Mouse (Mus musculus) heart, postnatal 10 days (tissue): ENCODE data around the gene Prkar2a. TPM values are rescaled to one million over a fixed set of nuclear protein-coding genes. Genes with fewer than 3 reads are reported as not detected.

Source experiments
- DNase-seq, 2 experiments: peaks; one replicate each; pipeline ENCODE4 v3.0.0; 2021
- intact Hi-C: fragments of 180-260 bp; cut with DNase I; formaldehyde crosslinking; loops from one replicate; pipeline ENCODE4 v1.15.1; 2025
- total RNA-seq, 2 experiments: library from RNA; stranded (reverse); gene quantifications; 2 replicates each; pipeline ENCODE4 v1.2.3; 2021

The Prkar2a gene
- total RNA-seq, 2 experiments from 2014 or later = 73.4 to 79.1 TPM

DNA sequence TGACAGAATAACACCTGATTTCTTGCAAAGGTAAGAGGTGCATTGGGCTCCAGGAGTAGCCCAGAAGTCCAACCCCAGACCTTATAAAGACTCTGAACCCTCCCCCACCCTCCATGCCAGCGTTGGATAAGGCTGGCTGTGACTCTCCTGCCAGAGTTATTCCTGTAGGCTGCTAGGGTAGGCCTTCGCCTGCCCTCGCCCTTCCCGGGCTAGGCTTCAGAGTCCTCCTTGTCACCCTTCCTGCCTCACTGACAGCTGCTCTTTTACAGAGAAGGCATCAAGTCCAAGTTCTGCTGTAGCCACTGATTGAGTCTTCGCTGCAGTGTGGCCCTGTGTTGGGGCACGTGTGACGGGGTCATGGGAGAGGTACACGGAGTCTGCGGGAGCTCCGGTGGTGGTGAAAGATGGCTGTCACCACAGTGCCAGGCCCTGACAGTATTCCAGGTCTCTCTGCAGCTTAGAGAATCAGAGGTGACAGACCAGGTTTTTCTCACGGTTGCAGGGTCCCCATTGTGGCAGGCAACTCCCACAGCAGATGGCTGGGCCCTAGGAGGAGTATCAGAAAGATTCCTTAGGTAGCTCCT is 59.6 kb downstream of the Prkar2a start:
- peak; percentile 36 to 45 for DNase-seq
- intact Hi-C loops = no loop called here

DNA sequence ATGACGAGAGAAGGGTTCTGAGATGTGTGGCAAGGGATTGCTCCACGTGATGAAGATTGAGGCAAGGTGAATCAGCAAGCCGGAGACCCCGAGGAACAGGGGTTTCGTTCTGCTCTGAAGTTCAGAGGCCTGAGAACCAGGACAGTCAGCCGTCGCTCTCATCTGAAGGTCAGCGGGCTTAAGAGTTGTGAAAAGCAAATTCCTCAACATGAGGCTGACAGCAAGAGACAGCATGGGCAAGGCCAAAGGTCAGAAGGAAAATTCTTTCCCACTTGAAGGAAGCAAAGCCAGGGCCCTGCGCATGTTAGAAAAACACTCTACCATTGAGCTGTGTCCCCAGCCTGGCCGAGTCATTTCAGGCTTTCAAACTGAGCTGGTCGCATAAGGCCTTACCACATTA is 61.5 kb downstream of the Prkar2a start:
- intact Hi-C loops = loop anchor here (5.0 kb wide), 1 partner anchor 67 kb away; no protein-coding TSS in a partner anchor
- DNase-seq = no peak

DNA sequence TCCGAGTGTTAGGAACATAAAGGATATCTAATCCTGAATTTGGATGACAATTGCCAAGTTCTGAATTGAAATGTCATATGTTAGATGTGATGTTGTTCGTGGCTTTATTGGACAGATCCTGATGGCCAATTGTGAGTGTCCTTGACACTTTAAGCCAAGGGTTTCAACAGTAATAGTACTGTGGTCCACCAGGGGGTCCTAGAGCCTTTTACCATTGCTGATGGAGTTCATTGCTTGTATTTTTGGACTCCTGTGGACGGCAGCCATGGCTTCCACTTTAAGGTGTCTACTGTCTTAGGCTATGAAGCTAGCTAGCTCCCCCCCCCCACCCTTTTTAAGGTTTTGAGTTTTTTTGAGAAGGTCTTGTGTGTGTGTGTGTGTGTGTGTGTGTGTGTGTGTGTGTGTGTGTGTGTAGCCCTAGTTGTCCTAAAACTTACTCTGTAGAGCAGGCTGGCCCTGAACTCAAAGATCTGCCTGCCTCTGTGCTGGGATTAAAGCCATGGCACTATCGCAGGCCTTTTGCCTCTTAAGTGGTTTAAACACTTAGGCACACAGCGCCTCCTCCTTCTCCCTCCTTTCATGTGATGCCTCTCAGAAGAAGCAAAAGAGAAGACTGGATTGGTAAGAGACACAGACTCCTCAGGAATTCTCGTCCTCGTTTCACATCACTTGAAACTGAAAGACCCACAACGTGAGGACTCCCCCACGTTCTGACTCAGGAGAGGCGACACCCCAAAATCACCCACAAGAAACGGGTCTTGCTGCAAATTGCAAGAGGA is 63.2 kb downstream of the Prkar2a start:
- intact Hi-C loops = loop anchor here (5.0 kb wide), 1 partner anchor 65 kb away; no protein-coding TSS in a partner anchor

DNA sequence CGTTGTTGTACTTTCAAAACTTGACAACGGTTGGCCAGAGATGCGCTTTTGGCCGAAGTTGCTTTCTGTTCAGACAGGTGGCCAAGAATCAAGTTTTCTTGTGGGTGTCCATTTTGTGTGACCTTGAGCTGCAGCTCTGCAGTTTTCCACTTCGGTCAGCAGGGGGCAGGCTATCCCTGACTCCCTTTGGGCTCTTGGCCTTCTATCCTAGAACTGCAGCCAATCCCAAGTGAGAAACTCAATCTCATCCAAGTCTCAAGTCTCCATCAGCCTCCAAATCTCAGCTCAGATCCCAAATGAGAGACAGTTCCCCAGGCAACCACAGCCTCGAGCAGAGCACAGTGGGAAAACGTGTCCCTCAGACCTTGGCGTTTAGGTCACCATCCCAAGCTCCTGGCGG is 64.2 kb downstream of the Prkar2a start:
- intact Hi-C loops = loop anchor here (5.0 kb wide), 1 partner anchor 64 kb away; no protein-coding TSS in a partner anchor
- DNase-seq = peak; percentile 66 to 77

More for the DNA sequence above, 63.2 kb downstream of the Prkar2a start:
- no peak for DNase-seq

DNA sequence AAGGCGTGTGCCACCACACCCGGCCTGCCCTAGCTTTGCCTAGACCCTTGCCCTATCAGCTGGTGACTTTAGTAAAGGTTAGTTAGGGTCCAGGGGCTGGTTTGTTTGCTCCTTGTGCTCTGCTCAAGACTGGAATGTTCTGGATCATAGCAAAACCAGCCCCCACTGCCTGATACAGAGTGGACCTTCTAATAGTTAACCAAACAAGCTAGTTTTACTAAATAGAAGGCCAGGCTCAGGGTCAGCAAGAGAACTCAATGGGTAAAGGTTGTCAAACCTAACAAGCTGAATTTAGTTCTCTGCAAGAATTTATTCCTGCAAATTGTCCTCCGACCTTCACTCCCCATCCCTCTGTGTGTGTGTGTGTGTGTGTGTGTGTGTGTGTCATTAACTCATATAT is 64.9 kb downstream of the Prkar2a start:
- DNase-seq = no peak
- intact Hi-C loops = loop anchor here (5.0 kb wide), 1 partner anchor 63 kb away; no protein-coding TSS in a partner anchor

DNA sequence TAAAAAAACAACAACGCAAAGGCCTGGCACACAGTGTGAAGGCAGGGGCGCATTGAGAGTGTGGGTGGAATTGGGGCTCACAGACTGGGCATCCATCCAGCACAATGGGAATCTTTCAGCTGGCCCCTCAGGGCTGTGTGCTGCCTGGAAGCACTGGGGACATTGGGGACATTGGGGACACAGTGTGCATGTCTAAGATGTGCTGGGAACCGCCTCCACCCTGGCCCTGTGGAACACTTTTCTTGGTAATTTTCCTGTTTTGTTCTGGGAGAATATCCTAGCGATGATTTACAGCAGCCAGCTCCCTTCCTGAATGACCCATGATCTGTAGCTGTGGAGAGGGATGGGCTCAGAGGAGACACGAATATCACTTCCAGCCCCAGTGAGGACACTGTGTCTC is 65.3 kb downstream of the Prkar2a start:
- DNase-seq = no peak
- intact Hi-C loops = loop anchor here (5.0 kb wide), 1 partner anchor 63 kb away; no protein-coding TSS in a partner anchor

DNA sequence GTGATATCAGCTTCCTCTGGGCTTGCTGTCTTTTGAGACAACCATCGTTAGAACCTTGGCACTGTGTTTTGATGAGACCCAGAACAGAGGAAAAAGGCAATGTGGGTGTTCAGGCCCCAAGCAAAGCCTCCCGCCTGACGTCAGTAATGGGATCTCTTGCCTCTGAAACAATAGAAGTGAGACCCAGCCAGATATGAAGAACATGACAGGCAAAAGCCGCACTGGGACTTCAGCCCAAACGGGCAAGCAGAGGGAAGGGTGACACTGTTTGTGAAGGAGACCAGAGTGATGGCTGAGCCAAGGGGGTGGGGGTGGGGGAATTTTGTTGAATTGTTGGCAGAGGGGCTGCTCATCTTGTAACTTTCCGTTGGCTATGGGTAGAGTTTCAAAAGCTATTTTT is 68.3 kb downstream of the Prkar2a start:
- intact Hi-C loops = no loop called here
- DNase-seq = peak in 1 of 2 experiments; percentile 15

DNA sequence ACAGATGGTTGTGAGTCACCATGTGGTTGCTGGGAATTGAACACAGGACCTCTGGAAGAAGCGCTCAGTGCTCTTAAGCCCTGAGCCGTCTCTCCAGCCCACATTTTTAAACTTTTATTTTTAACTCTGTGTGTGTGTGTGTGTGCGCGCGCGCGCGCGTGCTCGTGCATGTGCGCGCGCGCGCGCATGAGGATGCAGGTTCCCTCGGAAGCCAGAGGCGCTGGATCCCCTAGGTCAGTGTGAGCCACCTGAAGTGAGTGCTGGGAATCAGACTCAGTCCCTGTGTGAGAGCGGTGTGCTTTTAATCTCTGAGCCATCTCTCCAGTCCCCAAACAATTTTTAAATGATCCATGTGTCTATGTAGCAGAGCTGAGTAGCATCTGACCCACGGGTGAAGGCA is 70.0 kb downstream of the Prkar2a start:
- intact Hi-C loops = no loop called here

DNA sequence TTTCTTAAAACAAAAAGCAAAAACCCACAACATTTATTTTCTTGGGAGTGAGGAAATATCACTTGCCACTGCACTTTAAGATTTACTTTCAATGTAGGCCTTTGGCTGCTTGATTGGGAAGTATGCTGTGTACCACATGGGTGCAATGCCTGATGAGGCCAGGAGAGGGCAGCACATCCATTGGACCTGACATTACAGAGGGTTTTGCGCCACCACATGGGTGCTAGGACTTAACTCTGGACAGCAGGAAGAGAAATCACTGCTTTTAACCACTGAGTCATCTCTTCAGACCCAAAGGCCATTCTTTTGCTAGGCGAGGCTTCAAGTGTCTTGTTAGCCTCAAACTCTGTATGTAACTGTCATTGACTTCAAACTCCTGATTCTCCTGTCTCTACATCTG is 70.7 kb downstream of the Prkar2a start:
- intact Hi-C loops = no loop called here
- DNase-seq = peak in 1 of 2 experiments; percentile 52

More for the DNA sequence above, 70.0 kb downstream of the Prkar2a start:
- no peak for DNase-seq

DNA sequence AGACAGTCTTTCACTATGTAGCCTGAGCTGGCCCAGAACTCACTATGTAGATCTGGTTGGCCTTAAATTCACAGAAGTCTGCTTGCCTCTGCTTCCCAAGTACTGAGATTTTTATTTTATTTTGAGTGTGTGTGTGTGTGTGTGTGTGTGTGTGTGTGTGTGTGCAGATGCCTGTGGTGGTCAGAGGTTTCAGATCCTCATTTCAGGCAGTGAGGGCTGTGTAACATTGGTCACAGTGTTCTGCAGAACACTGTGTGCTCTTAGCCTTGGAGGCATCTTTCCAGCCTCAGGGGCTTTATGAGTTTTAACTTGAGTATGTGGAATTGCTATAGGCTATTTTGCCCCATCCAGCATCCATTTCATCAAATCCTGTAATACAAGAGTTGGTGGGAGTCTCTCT is 72.4 kb downstream of the Prkar2a start:
- intact Hi-C loops = no loop called here
- DNase-seq = no peak

DNA sequence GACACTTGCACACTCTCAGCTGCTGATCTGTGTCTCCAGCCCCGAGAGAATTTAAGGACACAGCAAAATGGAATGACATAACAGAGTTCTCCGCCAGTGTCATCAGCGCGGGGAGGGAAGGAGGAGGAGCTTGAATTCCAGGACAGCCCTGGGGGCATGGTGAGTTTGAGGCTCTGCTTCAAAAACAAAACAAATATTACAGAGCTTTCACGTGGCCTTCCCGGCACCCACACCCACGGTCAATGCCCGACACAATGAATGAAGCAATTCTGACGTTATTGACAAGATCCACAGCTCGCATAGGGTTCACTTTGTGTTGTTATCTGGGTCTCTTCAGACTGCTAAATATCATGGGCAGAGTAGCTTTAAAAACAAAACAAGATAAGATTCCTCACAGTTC is 75.9 kb downstream of the Prkar2a start:
- no peak for DNase-seq
- intact Hi-C loops = no loop called here

DNA sequence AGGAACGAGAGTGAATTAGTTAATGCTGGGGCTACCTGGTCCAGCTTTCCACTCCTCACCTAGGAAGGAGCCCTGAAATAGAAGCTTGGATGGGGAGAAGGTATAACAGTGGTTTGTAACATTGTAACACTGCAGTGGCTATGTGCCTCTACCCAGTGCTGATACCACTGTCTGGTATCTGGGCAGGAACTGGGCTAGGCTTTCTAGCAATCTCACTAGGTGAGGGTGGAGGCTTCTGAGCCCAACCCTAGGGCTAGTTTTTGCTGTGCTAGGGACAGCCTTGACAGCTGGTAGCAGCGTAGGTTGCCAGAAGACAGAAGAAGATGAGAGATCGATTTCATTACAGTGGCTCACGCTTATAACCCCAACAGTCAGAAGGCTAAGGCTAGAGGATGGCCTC is 87.5 kb downstream of the Prkar2a start:
- intact Hi-C loops = no loop called here
- DNase-seq = no peak

DNA sequence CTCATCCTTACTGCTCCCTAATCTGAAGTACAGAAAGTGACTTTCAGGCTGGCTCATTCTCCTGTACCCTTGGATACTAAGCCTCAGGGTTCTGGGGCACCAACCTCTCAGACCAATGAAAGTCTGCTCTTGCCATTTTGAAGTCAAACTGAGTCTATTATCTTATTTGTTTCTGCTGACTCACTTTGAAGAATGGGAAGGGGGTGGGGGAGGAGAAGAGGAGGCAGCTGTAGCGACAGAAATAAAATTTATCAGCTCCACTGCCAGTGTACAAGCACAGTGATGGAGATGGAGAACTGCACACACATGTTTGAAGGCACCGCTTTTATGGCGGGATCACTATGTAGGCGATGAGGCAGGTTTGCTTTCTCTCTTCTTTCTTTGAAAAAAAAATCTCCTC is 88.2 kb downstream of the Prkar2a start:
- no peak for DNase-seq
- intact Hi-C loops = no loop called here

DNA sequence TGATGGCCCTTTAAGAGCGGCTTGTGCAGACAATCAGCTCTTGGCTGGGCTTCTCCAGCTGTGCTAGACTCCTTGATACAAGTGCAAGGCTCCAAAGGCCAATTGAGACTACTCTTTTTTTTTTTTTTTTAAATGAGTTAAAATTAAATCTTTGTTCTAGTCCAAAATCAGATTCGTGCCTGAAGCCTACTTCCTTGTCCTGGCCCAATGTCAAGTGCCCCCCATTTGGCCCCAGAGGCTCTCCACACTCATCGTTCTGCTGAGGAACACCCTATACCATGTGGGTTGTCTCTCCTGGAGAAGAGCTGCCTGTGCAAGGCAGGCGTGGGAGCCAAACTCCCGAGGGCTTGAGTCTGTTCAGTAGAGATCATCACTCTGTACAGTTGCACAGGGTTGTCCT is 91.8 kb downstream of the Prkar2a start:
- intact Hi-C loops = no loop called here
- DNase-seq = peak; percentile 18 to 27

DNA sequence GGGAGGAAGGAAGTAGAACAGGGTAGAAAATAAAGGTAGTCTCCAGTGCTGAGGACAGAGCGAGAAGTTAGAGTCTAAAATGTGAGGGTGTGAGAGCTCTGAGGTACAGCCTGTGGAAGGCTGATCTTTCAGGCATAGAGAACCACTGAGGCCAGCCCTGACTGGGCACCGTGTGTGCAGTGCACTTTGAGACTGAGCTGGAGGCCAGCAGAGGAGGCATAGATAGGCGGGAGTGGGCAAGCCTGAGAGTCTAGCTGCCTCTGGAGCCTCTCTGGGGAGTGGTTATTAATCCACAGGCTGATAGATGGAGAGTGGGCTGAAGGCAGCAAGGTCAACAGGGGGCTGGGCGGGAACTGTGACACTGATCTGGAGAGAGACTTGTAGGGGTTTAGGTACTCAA is 92.8 kb downstream of the Prkar2a start:
- DNase-seq = no peak
- intact Hi-C loops = no loop called here

DNA sequence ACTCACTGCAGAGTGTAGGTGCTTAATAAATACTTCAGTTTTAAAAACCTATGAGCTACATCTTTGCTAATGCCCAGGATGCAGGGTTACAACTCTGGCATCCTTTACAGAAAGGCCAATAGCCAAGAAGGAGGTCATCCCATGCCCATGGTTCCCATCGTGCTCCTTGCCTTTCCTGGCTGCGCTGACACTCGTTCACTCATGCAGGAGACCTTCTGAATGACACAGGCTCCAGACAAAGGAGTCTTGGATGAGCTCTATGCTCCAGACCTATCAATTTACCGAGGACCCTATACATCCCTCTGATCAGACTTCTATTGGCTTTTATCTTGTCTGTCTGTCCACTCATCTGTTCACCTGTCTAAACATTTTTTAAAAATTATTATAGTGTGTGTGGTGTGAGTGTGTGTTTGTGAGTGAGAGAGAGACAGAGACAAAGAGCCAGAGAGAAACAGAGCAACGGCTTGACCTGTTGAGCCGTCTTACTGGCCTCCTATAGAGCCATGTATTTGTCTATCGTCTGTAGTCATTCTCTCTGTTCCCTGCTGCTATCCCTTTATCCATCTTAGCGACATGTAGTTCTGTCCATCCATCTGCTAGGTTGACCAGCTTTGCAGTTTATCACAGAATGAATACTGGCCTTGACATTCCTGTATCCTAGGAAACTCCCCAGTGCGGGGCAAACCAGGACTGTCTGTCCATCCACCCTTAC is 93.9 kb downstream of the Prkar2a start:
- no peak for DNase-seq
- intact Hi-C loops = no loop called here

DNA sequence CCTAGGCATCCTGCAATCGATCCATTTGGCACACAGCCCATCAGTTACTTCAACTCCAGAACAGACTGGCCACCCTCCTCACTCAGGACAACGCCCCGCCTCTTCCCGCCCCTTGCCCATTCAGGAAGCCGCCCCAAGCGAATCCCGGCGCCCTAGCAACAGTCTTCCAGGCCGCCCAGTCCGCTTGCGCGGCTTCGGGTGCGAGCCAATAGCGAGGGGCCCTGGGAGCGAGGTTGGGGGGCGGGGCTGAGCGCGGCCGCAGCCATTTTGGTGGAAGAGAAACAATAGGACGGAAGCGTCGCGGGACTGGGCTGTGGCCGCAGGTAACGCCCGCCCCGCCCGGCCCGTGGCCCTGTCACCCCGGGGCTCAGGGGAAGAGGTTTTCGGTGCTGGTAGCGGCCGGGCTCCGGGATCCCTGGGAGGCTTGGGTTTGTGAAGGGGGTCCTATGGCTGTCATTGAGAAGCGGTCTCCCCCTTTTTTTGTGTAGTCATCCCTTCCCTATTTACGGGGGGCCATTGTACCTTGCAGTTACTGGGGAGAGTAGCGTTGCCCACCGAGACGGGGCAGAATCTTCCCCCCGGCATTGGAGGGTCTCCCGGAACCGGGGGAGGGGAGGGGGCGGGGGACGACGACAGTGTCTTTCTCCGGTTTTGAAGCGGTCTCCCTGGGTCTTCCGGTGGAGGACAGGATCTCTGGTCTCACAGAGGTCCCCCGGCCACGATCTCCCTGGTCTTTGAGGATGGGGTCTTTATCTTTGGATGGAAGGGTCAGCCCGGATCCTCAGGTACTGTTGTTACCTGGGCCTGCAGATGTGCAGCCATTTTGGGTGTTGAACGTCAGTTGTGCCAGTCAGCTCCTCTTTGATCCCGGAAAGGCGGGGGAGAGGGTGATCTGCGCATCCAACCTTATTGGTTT is 94.7 kb downstream of the Prkar2a start, which contains the start of gene Ip6k2:
Gene Ip6k2, plus strand, starts transcription at position 249 of the 916 bp plus-strand sequence.
- peak; percentile 97 for DNase-seq
- intact Hi-C loops = loop anchor here (1.0 kb wide), 1 partner anchor 24 kb away; the partner anchor contains the start of gene Nckipsd

DNA sequence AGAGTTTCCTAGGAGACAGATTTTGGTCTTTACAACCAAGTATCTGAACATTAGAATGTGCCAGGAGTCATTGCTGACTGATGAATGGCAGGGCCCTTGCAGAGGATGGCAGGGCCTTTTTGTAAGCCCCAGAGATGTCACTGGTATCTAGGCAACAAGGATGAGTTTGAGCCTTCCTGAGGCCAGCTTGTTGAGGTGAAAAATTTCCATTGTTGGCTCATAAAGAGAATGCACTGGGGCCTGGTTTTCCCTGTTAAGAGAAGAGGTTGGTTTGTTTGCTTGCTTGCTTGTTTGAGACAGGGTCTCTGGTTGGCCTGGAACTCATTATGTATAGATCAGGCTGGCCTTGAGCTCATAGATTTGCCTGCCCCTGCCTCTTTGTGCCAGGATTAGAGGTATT is 96.3 kb downstream of the Prkar2a start:
- no peak for DNase-seq
- intact Hi-C loops = no loop called here

DNA sequence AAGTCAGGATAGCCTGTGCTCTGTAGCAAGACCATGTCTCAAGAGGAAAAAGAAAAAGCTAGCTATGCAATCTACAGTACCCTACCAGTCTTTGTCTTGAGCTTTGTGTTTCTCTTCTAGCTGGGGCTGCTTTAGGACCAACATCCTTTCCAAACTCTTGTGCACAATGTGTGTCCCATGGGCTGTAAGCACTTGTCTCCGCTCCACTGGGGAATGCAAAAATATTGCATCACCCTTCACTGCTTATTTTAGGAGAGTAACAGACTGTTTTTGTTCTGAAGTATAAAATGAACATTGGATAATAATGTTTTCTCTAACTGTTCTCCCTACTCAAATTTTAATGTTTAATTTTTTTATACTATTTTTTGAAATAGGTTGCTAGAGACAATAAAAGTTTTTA is 97.4 kb downstream of the Prkar2a start:
- intact Hi-C loops = no loop called here
- DNase-seq = no peak

DNA sequence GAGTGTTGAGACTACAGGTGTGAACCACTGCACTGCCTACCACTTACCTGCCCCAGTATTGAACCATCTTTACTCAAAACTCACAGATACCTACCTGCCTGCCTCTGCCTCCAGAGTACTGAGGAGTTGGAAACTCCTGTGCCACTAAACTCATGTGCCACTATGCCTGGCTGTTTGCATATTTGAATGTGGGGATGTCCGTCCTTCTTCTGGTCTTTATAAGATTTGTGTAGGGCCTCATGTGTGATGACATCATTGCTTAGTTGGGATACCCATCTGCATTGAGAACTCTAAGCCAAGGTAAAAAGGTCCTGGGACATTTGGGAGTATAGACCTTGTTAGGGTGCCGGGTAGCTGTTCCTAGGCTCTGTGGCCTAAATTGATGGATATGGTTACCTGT is 98.0 kb downstream of the Prkar2a start:
- DNase-seq = no peak
- intact Hi-C loops = no loop called here
